Mouse (Mus musculus) right cerebral cortex, adult 18-20 months (tissue): ENCODE measurements around the gene Gm20379.
A peak's percentile ranks its signal among the peaks of the same experiment; 100 is the strongest.

ENCODE experiments used
- DNase-seq: peaks from one replicate; pipeline ENCODE4 v3.0.0; 2022; ENCODE audit warnings: mixed read lengths

The Gm20379 gene

GRCm38 (mm10) chr13:92305680-92306079 is at the start of gene Gm20379:
TSS of gene Gm20379 (plus strand) at chr13:92305980.
- no peak for DNase-seq

GRCm38 (mm10) chr13:92261329-92261728 is 44.5 kb upstream of the Gm20379 start:
- no peak for DNase-seq

GRCm38 (mm10) chr13:92263566-92263965 is 42.2 kb upstream of the Gm20379 start:
- DNase-seq: no peak

DNA sequence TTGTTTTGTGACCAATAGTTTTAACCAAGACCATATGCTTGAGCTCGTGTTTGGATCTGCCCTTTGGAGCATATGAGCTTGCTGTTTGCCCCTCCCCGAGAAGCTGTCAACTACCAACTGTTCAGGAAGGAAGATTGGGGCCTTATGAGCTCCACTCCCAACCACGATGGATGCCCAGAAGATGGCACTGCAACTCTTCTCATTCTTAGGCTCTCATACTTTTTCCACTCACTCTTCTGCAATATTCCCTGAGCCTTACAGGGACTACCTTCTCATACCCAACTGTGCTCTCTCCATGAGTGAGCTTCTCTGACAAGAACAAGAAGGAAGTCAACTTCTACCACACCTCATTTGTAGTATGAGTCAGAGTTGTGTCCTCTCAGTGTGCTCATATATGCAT is 38.7 kb upstream of the Gm20379 start:
- DNase-seq: no peak

DNA sequence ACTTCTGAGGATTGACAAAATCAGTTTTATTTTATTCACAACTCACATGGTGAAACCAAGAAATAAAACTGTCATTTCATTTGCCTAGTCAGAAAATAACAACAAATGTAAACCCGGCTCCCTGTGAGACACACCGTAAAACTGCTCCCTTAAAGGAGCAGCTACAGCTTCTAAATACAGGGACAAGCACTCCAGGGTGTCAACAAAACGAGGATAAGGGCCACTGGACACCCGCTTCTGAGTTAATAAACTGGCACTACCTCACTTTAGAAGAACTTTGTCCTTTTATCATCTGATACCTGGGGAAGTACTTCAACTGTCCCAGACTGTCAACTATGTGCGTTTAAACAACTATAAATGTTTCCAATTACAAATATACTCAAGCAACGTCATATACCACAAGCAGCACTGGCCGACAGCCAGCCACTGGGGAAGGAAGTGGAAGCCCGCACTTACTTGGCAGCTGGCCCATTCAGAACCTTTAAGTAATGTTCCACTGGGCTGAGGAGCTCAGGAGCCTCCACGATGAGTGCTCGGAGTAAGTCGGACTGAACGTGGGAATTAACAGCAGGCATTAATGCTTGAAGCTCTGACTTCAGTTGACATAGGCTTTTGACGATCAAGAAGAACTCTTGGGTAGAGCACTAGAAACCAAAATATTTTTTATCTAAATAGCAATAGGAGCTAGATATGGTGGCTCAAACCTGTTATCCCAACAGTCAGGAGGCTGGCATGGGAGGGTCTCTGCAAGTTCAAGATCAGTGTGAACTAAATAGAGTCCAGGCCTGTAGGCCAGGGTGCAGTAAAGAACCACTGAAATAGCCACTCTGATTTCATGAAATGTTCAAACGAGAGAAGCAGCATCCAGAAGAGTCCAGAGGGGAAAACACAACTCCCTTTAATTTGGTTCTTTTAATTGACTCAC is 31.2 kb upstream of the Gm20379 start:
- DNase-seq: peak; percentile 64

- no peak for DNase-seq
Observed at GRCm38 (mm10) chr13:92275292-92275691, 30.5 kb upstream of the Gm20379 start.

DNA sequence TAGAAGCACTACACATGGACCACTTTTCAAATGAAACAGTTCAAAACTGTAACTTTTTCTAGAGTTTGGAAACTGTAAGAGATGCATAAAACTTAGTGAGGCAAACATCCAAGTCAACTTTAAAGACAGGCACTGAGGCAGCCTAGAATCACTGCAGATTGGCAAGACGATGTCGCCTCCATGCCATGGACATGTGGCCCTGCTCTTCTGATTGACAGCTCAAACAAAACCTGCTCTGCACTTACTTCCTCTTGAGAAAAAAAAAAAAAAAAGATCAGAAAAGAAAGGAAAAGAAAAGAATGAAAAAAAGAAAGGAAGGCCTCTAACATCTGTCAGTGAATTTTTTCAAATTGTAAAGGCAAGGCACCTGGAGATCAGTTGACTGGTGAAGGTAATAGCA is 28.8 kb upstream of the Gm20379 start:
- no peak for DNase-seq

- DNase-seq: no peak
Observed at GRCm38 (mm10) chr13:92291605-92292004, 14.2 kb upstream of the Gm20379 start.

GRCm38 (mm10) chr13:92293883-92294282 is 11.9 kb upstream of the Gm20379 start:
- no peak for DNase-seq

GRCm38 (mm10) chr13:92296490-92296889 is 9.3 kb upstream of the Gm20379 start:
- no peak for DNase-seq

DNA sequence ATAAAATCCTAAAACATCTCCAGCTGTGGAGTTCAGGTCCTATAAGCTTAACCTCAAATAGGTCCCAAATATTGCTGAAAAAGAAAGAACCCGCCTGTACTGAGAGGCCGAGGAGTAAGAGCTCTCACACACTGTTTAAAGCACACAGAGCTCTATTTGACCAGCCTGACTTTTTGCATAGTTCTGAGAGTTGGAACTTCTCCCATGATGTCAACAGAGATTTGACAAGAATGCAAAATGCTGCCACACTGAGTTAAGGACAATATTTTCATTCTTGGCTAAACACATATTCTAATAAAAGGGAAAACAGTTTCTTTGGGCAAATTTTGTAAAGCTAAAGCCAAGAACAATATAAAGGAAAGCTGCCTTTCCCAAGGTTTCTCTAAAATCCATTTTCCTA is 8.8 kb upstream of the Gm20379 start:
- DNase-seq: no peak

- DNase-seq: no peak
Observed at GRCm38 (mm10) chr13:92299522-92299921, 6.3 kb upstream of the Gm20379 start.

GRCm38 (mm10) chr13:92301754-92302153 is 4.0 kb upstream of the Gm20379 start:
- no peak for DNase-seq

DNA sequence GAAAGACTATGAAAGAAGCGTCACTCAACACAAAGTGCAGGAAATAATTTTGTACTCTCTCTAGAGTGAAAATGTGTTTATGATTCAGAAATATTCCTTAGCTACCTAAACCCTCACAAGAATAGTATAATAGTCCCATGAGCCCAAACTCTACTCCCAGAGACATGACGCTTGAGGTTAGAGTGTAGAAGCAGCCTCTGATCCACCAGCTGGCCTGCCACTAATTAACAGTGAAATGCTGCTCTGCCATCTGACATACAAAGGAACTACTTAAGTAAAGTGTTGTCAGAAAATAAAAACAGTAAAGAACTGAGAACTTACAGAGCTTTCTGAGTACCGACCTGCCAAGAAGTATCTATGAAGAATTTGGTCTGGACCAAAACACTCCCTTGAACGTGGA is 3.3 kb upstream of the Gm20379 start:
- no peak for DNase-seq

- DNase-seq: no peak
Observed at GRCm38 (mm10) chr13:92303062-92303948, 2.5 kb upstream of the Gm20379 start.

- DNase-seq: no peak
Observed at GRCm38 (mm10) chr13:92304291-92304690, 1.5 kb upstream of the Gm20379 start.

- no peak for DNase-seq
Observed at GRCm38 (mm10) chr13:92314613-92315012, 8.8 kb downstream of the Gm20379 start.

DNA sequence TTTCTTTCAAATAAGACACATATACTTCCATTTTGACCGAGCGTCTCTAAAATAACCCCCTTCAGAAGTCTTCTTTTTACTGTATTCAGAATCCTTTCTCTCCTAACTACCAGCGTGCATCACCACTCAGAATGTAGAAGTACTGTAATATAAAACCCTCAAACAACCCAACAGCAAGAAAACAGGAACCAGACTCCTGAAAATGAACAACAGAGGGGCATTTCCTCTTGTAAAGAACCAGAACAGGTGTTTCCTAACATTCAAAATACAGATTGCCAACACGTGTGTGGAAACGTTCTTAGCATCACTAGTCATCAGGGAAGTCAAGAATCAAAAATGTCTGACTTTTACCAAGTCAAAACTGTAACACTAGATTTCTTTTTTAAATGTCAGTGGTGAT is 15.0 kb downstream of the Gm20379 start:
- no peak for DNase-seq

DNA sequence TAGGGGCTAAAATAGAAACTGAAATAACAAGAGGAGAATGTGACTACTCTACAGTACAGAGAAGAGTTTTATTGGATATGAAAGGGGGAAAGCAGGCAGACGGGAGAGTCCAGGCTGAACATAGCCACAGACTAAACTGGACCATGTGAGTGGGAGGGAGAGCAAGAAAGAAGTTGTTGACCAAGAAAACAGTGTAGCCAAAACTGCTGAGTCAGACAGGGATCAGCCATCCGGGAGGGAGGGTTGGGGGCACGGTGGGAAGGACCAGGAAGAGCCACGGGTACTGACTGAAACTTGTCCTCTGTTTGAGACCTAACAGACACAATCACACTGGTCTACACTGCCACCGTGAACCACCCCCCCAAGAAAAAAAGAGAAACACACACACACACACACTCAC is 20.2 kb downstream of the Gm20379 start:
- DNase-seq: no peak

DNA sequence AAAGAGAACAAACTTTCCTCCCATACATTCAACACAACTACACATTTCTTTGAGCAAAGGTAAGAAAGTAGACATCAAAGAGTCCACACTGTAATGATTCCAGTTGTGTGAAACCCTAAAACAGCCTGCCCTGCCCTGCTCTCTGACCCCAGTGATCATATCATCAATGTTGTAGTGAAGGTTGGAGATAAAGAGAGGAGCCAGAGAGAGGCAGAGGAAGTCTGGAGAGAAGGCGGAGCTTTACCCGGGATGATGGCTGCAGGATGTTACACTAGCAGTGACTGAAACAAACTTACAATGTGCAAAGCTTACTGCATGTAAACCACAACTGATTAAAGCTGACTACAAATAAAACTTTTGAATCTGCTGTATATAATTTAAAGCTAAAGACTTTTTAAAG is 22.2 kb downstream of the Gm20379 start:
- DNase-seq: no peak

GRCm38 (mm10) chr13:92330621-92331020 is 24.8 kb downstream of the Gm20379 start:
- DNase-seq: no peak

GRCm38 (mm10) chr13:92332103-92332879 is 26.5 kb downstream of the Gm20379 start:
- no peak for DNase-seq

- DNase-seq: no peak
Observed at GRCm38 (mm10) chr13:92336857-92337256, 31.1 kb downstream of the Gm20379 start.
